In genomic region chr16:92294267-92294970, GRCm38 (mm10) we compare ENCODE assay signal across 28 mouse cellular contexts. TPM values are rescaled to one million over a fixed set of nuclear protein-coding genes. Genes with fewer than 3 reads are reported as not detected.
DNase-seq lines count a peak whose midpoint lies in the region; ATAC-seq and TF ChIP-seq lines count a peak whose summit lies in the region.
"Had no signal": no experiment of that assay in that cellular context is flagged by ENCODE, and none has a peak within 500 bp of the region (broad histone marks: within the 10 kb centered on the region; RNA-seq: fewer than 3 reads in every experiment).

No protein-coding gene starts in this region.

- H3K27me3 ChIP-seq in hindbrain, embryonic 10.5 days (ENCODE audit: insufficient read depth, poor library complexity, severe bottlenecking): no peaks in the 10 kb centered on the region
- no peaks in the 10 kb centered on the region for H3K27me3 ChIP-seq in hindbrain, postnatal 0 days (ENCODE audit: insufficient read depth, low read length)
- H3K27me3 ChIP-seq in lung, postnatal 0 days (replicated peaks; ENCODE audit: insufficient read depth, low read length): no peaks in the 10 kb centered on the region

- H3K4me1 ChIP-seq in hindbrain, embryonic 10.5 days (replicated peaks): peaks cover 16% of the 10 kb centered on the region
- no peaks in the 10 kb centered on the region for H3K4me1 ChIP-seq in hindbrain, postnatal 0 days (ENCODE audit: insufficient read depth, low read length)
- H3K4me1 ChIP-seq in lung, adult 2 months (ENCODE audit: control insufficient read depth, insufficient read depth, low read length): no peaks in the 10 kb centered on the region
- H3K4me1 ChIP-seq in lung, postnatal 0 days (ENCODE audit: insufficient read depth, low read depth, low read length): no peaks in the 10 kb centered on the region; the same call in 1 of the 2 replicates
- H3K4me1 ChIP-seq: limb, embryonic 10.5 days had no signal

- no peak for DNase-seq in hindbrain, embryonic 10.5 days (ENCODE audit: low spot score)
- no peak for DNase-seq in hindbrain, postnatal 0 days (ENCODE audit: low spot score)
- peak; percentile 31 for DNase-seq in lung, adult 2 months
- peak; percentile 85 for DNase-seq in lung, postnatal 0 days (ENCODE audit: low spot score)
- peak; percentile 32 for DNase-seq in retina, embryonic 14.5 days (ENCODE audit: low spot score)
- DNase-seq in urinary bladder, postnatal 14 days (ENCODE audit: low spot score): no peak
- DNase-seq in kidney, adult 11 months: no peak
- no peak for DNase-seq in spleen, postnatal 10 days (ENCODE audit: low spot score in 2 of 2)
- DNase-seq: adrenal gland, postnatal 36 days; B cell, adult 2 months; cerebellum, adult 11-12 months; cerebellum, postnatal 14 days; gastrocnemius, postnatal 36 days; kidney, postnatal 4 days; layer of hippocampus, adult 9-11 months; thymus, postnatal 14 days had no signal

- ATAC-seq in hindbrain, postnatal 0 days: no peak
- peak; percentile 88 for ATAC-seq in lung, postnatal 0 days

- H3K27ac ChIP-seq in hindbrain, embryonic 10.5 days: peak overlapping the region; percentile 6; the same call in 1 of the 2 replicates
- no peak overlapping the region for H3K27ac ChIP-seq in hindbrain, postnatal 0 days
- H3K27ac ChIP-seq in lung, postnatal 0 days (ENCODE audit: low read length): peak overlapping the region; percentile 71
- H3K27ac ChIP-seq: left cerebral cortex, adult 2 months; limb, embryonic 10.5 days; macrophage had no signal

- no peaks in the 10 kb centered on the region for H3K36me3 ChIP-seq in hindbrain, embryonic 10.5 days
- no peaks in the 10 kb centered on the region for H3K36me3 ChIP-seq in hindbrain, postnatal 0 days (ENCODE audit: insufficient read depth, low read length)
- H3K36me3 ChIP-seq in lung, postnatal 0 days (ENCODE audit: insufficient read depth, low read length): no peaks in the 10 kb centered on the region
- H3K36me3 ChIP-seq: limb, embryonic 10.5 days had no signal

- no peak overlapping the region for H3K4me3 ChIP-seq in hindbrain, embryonic 10.5 days
- no peak overlapping the region for H3K4me3 ChIP-seq in hindbrain, postnatal 0 days (ENCODE audit: low read length)
- H3K4me3 ChIP-seq in lung, adult 2 months (replicated peaks; ENCODE audit: extremely low read depth, low read depth, low read length): no peak overlapping the region
- no peak overlapping the region for H3K4me3 ChIP-seq in lung, postnatal 0 days (ENCODE audit: low read depth, low read length)
- H3K4me3 ChIP-seq: left cerebral cortex, adult 2 months; limb, embryonic 10.5 days had no signal

- TF ChIP-seq POLR2A in lung, adult 2 months (IDR thresholded peaks at IDR 0.05; ENCODE audit: borderline replicate concordance, extremely low read depth, low read depth, low read length): no peak

- TF ChIP-seq EP300 in lung, postnatal 0 days (IDR thresholded peaks at IDR 0.05): peak; percentile 45; the same call in 1 of the 2 replicates

- no peak overlapping the region for H3K9ac ChIP-seq in hindbrain, postnatal 0 days (replicated peaks; ENCODE audit: low read length)
- H3K9ac ChIP-seq in lung, postnatal 0 days (replicated peaks; ENCODE audit: low read depth): no peak overlapping the region

- H3K4me2 ChIP-seq in hindbrain, postnatal 0 days (ENCODE audit: low read depth, low read length): no peak overlapping the region
- H3K4me2 ChIP-seq in lung, postnatal 0 days (replicated peaks; ENCODE audit: low read depth, low read length): 0 out of 2 replicates have a peak overlapping the region, but pooled peaks have one; percentile 25
- H3K4me2 ChIP-seq: liver, embryonic 11.5 days had no signal

- H3K9me3 ChIP-seq in hindbrain, embryonic 10.5 days: no peaks in the 10 kb centered on the region
- no peaks in the 10 kb centered on the region for H3K9me3 ChIP-seq in hindbrain, postnatal 0 days (ENCODE audit: low read length)
- H3K9me3 ChIP-seq in lung, postnatal 0 days (ENCODE audit: low read length): no peaks in the 10 kb centered on the region
- H3K9me3 ChIP-seq: limb, embryonic 10.5 days had no signal

- WGBS in hindbrain, embryonic 10.5 days: 58% methylated on average over 12 of the region's 12 CpGs
- WGBS in hindbrain, postnatal 0 days: 49% methylated on average over 12 of the region's 12 CpGs
- 48% methylated on average over 12 of the region's 12 CpGs for WGBS in lung, adult 2 months
- 38% methylated on average over 12 of the region's 12 CpGs for WGBS in lung, postnatal 0 days

- TF ChIP-seq CTCF in hindbrain, postnatal 0 days (IDR thresholded peaks at IDR 0.05; ENCODE audit: low read depth): no peak
- TF ChIP-seq CTCF in lung, adult 2 months (IDR thresholded peaks at IDR 0.05; ENCODE audit: insufficient read depth, low read length): no peak
- no peak for TF ChIP-seq CTCF in lung, postnatal 0 days (IDR thresholded peaks at IDR 0.05)

RNA-seq across cellular contexts. Expression of gene Kcne2, which starts 2.2 kb away (rescaled TPM):
- 1.4 and 13.1 TPM in 2 replicates for polyA plus RNA-seq in hindbrain, embryonic 10.5 days (2016; fragmentation: Nextera tagmentation; extraction: Ambion mirVana)
- 4.7 and 8.2 TPM in 2 replicates for total RNA-seq in hindbrain, postnatal 0 days (2014; rRNA removed)
- 19.1 and 19.3 TPM in 2 replicates for polyA plus RNA-seq in hindbrain, postnatal 0 days (2015; fragmentation: Nextera tagmentation; extraction: Ambion mirVana)
- polyA plus RNA-seq in lung, adult 2 months (2012; rRNA removed): 12.5 and 17.5 TPM in 2 replicates
- polyA plus RNA-seq in lung, postnatal 0 days (2015; fragmentation: Nextera tagmentation; extraction: Ambion mirVana): 31.6 and 47.5 TPM in 2 replicates
- total RNA-seq: gastrocnemius, postnatal 36 days; heart, adult 8-10 months; monocyte, adult 5-6 weeks had no signal
- polyA plus RNA-seq: kidney, embryonic 14.5 days; limb, embryonic 10.5 days; macrophage; spleen, adult 2 months had no signal

RNA-seq across cellular contexts. Expression of gene Smim11, which starts 6.7 kb away (rescaled TPM):
- 131 and 136 TPM in 2 replicates for polyA plus RNA-seq in hindbrain, embryonic 10.5 days (2016; fragmentation: Nextera tagmentation; extraction: Ambion mirVana)
- total RNA-seq in hindbrain, postnatal 0 days (2014; rRNA removed): 1.5 and 10.4 TPM in 2 replicates
- 56.0 and 73.6 TPM in 2 replicates for polyA plus RNA-seq in hindbrain, postnatal 0 days (2015; fragmentation: Nextera tagmentation; extraction: Ambion mirVana)
- polyA plus RNA-seq in lung, adult 2 months (2012; rRNA removed): 22.4 and 22.9 TPM in 2 replicates
- 131 and 132 TPM in 2 replicates for polyA plus RNA-seq in lung, postnatal 0 days (2015; fragmentation: Nextera tagmentation; extraction: Ambion mirVana)

RNA-seq across cellular contexts. Expression of gene Fam243, which starts 26.8 kb away (rescaled TPM):
- polyA plus RNA-seq in hindbrain, embryonic 10.5 days (2016; fragmentation: Nextera tagmentation; extraction: Ambion mirVana): not detected in 2 replicates
- total RNA-seq in hindbrain, postnatal 0 days (2014; rRNA removed): not detected in 2 replicates
- not detected in 2 replicates for polyA plus RNA-seq in hindbrain, postnatal 0 days (2015; fragmentation: Nextera tagmentation; extraction: Ambion mirVana)
- not detected in 2 replicates for polyA plus RNA-seq in lung, adult 2 months (2012; rRNA removed)
- polyA plus RNA-seq in lung, postnatal 0 days (2015; fragmentation: Nextera tagmentation; extraction: Ambion mirVana): not detected in 2 replicates
- total RNA-seq: adrenal gland, postnatal 36 days; gastrocnemius, postnatal 36 days; left cerebral cortex, adult 2 months; monocyte, adult 5-6 weeks had no signal
- polyA plus RNA-seq: embryonic facial prominence, embryonic 14.5 days; hindbrain, embryonic 11.5 days; intestine, embryonic 14.5 days; limb, embryonic 10.5 days; liver, embryonic 11.5 days; macrophage; neural tube, embryonic 11.5 days; spleen, adult 2 months had no signal

Comparison
In these comparisons a context has a peak if more than half of its experiments do, and no peak if none do; other contexts are left out.
1. DNase-seq: peak in lung, adult 2 months (single experiment), lung, postnatal 0 days (single experiment) and retina, embryonic 14.5 days (single experiment); none in hindbrain, embryonic 10.5 days (single experiment), hindbrain, postnatal 0 days (single experiment), urinary bladder, postnatal 14 days (single experiment), kidney, adult 11 months (single experiment) and spleen, postnatal 10 days (0 of 2).